Mouse (Mus musculus): ENCODE results near the gene Drap1. TPM values are rescaled to one million over a fixed set of nuclear protein-coding genes. Genes with fewer than 3 reads are reported as not detected.
"Not testable (repeated sequence)": the region's sequence is repeated elsewhere in the genome, so short reads cannot be mapped to it uniquely, and the experiment has no call there.

Gene Drap1
- polyA plus RNA-seq, 1 experiment from 2014 or later, result 294 TPM

GRCm38 (mm10) chr19:5402293-5402692 is 22.5 kb downstream of the Drap1 start, which contains the start of gene Tsga10ip:
Gene Tsga10ip (minus strand): TSS chr19:5402526.
- 70% methylated on average over 8 of the region's 8 CpGs for WGBS
- Histone ChIP-seq H3K9ac (replicated peaks; ENCODE audit: low read depth, low read length) (no peak within 1 kb of the TSS), H3K27ac (ENCODE audit: low read length) (no peak within 1 kb of the TSS), H3K36me3 (ENCODE audit: control insufficient read depth, insufficient read depth) (no peaks in the 10 kb centered on the region), H3K9me3 (ENCODE audit: control insufficient read depth, low read length) (no peaks in the 10 kb centered on the region), H3K4me3 (replicated peaks; ENCODE audit: low read length) (no peak within 1 kb of the TSS), H3K27me3 (replicated peaks; ENCODE audit: control insufficient read depth, insufficient read depth, low read length) (no peaks in the 10 kb centered on the region), H3K4me2 (ENCODE audit: low read length) (no peak within 1 kb of the TSS), H3K4me1 (replicated peaks; ENCODE audit: control insufficient read depth, insufficient read depth, low read length) (peaks cover 5% of the 10 kb centered on the region)
- no peak for ATAC-seq

- WGBS, result 65% methylated on average over 4 of the region's 4 CpGs
Measured at GRCm38 (mm10) chr19:5401073-5401472, 23.7 kb downstream of the Drap1 start.

GRCm38 (mm10) chr19:5395371-5395770 is 29.4 kb downstream of the Drap1 start:
- H3K9me3 ChIP-seq (ENCODE audit: control insufficient read depth, low read length), result no peaks in the 10 kb centered on the region
- no peaks in the 10 kb centered on the region for H3K36me3 ChIP-seq (ENCODE audit: control insufficient read depth, insufficient read depth)
- H3K27ac ChIP-seq (ENCODE audit: low read length), result no peak overlapping the region
- no peak overlapping the region for H3K9ac ChIP-seq (replicated peaks; ENCODE audit: low read depth, low read length)
- no peaks in the 10 kb centered on the region for H3K27me3 ChIP-seq (replicated peaks; ENCODE audit: control insufficient read depth, insufficient read depth, low read length)
- H3K4me3 ChIP-seq (replicated peaks; ENCODE audit: low read length), result no peak overlapping the region
- no peak for ATAC-seq
- 71% methylated on average over 4 of the region's 4 CpGs for WGBS
- no peak overlapping the region for H3K4me2 ChIP-seq (ENCODE audit: low read length)
- H3K4me1 ChIP-seq (replicated peaks; ENCODE audit: control insufficient read depth, insufficient read depth, low read length), result peaks cover 2% of the 10 kb centered on the region; the same call in 1 of the 2 replicates

More at GRCm38 (mm10) chr19:5401073-5401472, 23.7 kb downstream of the Drap1 start:
- H3K36me3 ChIP-seq (ENCODE audit: control insufficient read depth, insufficient read depth); ATAC-seq; H3K9ac ChIP-seq (replicated peaks; ENCODE audit: low read depth, low read length); H3K4me1 ChIP-seq (replicated peaks; ENCODE audit: control insufficient read depth, insufficient read depth, low read length); H3K4me3 ChIP-seq (replicated peaks; ENCODE audit: low read length); H3K4me2 ChIP-seq (ENCODE audit: low read length); H3K27ac ChIP-seq (ENCODE audit: low read length); H3K27me3 ChIP-seq (replicated peaks; ENCODE audit: control insufficient read depth, insufficient read depth, low read length); H3K9me3 ChIP-seq (ENCODE audit: control insufficient read depth, low read length): not testable (repeated sequence)

- WGBS, result 58% methylated on average over 10 of the region's 10 CpGs
Measured at GRCm38 (mm10) chr19:5394168-5394567, 30.6 kb downstream of the Drap1 start.

GRCm38 (mm10) chr19:5392892-5393291 is 31.9 kb downstream of the Drap1 start:
- H3K9ac ChIP-seq (replicated peaks; ENCODE audit: low read depth, low read length), result no peak overlapping the region
- H3K27ac ChIP-seq (ENCODE audit: low read length), result no peak overlapping the region
- 29% methylated on average over 4 of the region's 4 CpGs for WGBS
- no peaks in the 10 kb centered on the region for H3K27me3 ChIP-seq (replicated peaks; ENCODE audit: control insufficient read depth, insufficient read depth, low read length)
- no peak overlapping the region for H3K4me2 ChIP-seq (ENCODE audit: low read length)
- H3K9me3 ChIP-seq (ENCODE audit: control insufficient read depth, low read length), result no peaks in the 10 kb centered on the region
- H3K36me3 ChIP-seq (ENCODE audit: control insufficient read depth, insufficient read depth), result no peaks in the 10 kb centered on the region
- ATAC-seq, result no peak
- H3K4me1 ChIP-seq (replicated peaks; ENCODE audit: control insufficient read depth, insufficient read depth, low read length), result peaks cover 16% of the 10 kb centered on the region
- no peak overlapping the region for H3K4me3 ChIP-seq (replicated peaks; ENCODE audit: low read length)

More at GRCm38 (mm10) chr19:5394168-5394567, 30.6 kb downstream of the Drap1 start:
- H3K4me1 ChIP-seq (replicated peaks; ENCODE audit: control insufficient read depth, insufficient read depth, low read length), result peaks cover 14% of the 10 kb centered on the region
- H3K4me2 ChIP-seq (ENCODE audit: low read length), result no peak overlapping the region
- H3K9ac ChIP-seq (replicated peaks; ENCODE audit: low read depth, low read length), result no peak overlapping the region
- H3K36me3 ChIP-seq (ENCODE audit: control insufficient read depth, insufficient read depth), result no peaks in the 10 kb centered on the region
- no peak for ATAC-seq
- no peak overlapping the region for H3K4me3 ChIP-seq (replicated peaks; ENCODE audit: low read length)
- H3K9me3 ChIP-seq (ENCODE audit: control insufficient read depth, low read length), result no peaks in the 10 kb centered on the region
- H3K27ac ChIP-seq (ENCODE audit: low read length), result no peak overlapping the region
- H3K27me3 ChIP-seq (replicated peaks; ENCODE audit: control insufficient read depth, insufficient read depth, low read length), result no peaks in the 10 kb centered on the region

- Histone ChIP-seq H3K4me1 (replicated peaks; ENCODE audit: control insufficient read depth, insufficient read depth, low read length) (peaks cover 32% of the 10 kb centered on the region), H3K36me3 (ENCODE audit: control insufficient read depth, insufficient read depth) (no peaks in the 10 kb centered on the region), H3K27ac (ENCODE audit: low read length) (no peak overlapping the region), H3K4me3 (replicated peaks; ENCODE audit: low read length) (no peak overlapping the region), H3K4me2 (ENCODE audit: low read length) (no peak overlapping the region), H3K9ac (replicated peaks; ENCODE audit: low read depth, low read length) (no peak overlapping the region), H3K9me3 (ENCODE audit: control insufficient read depth, low read length) (no peaks in the 10 kb centered on the region), H3K27me3 (replicated peaks; ENCODE audit: control insufficient read depth, insufficient read depth, low read length) (no peaks in the 10 kb centered on the region)
- 88% methylated on average over 8 of the region's 8 CpGs for WGBS
- no peak for ATAC-seq
Measured at GRCm38 (mm10) chr19:5390416-5390815, 34.4 kb downstream of the Drap1 start.

GRCm38 (mm10) chr19:5389647-5390046 is 35.1 kb downstream of the Drap1 start:
- Histone ChIP-seq H3K36me3 (ENCODE audit: control insufficient read depth, insufficient read depth) (no peaks in the 10 kb centered on the region), H3K9ac (replicated peaks; ENCODE audit: low read depth, low read length) (no peak overlapping the region), H3K4me2 (ENCODE audit: low read length) (peak overlapping the region; percentile 65), H3K4me3 (replicated peaks; ENCODE audit: low read length) (peak overlapping the region; percentile 83), H3K9me3 (ENCODE audit: control insufficient read depth, low read length) (no peaks in the 10 kb centered on the region), H3K27me3 (replicated peaks; ENCODE audit: control insufficient read depth, insufficient read depth, low read length) (no peaks in the 10 kb centered on the region), H3K4me1 (replicated peaks; ENCODE audit: control insufficient read depth, insufficient read depth, low read length) (peaks cover 32% of the 10 kb centered on the region), H3K27ac (ENCODE audit: low read length) (no peak overlapping the region)
- WGBS, result 62% methylated on average over 12 of the region's 12 CpGs
- ATAC-seq, result no peak

- no peaks in the 10 kb centered on the region for H3K9me3 ChIP-seq (ENCODE audit: control insufficient read depth, low read length)
- H3K36me3 ChIP-seq (ENCODE audit: control insufficient read depth, insufficient read depth), result peaks cover 5% of the 10 kb centered on the region
- H3K4me1 ChIP-seq (replicated peaks; ENCODE audit: control insufficient read depth, insufficient read depth, low read length), result peaks cover 32% of the 10 kb centered on the region
- peak within 1 kb of the TSS; percentile 65 for H3K4me2 ChIP-seq (ENCODE audit: low read length)
- H3K9ac ChIP-seq (replicated peaks; ENCODE audit: low read depth, low read length), result peak within 1 kb of the TSS; percentile 79
- ATAC-seq, result peak; percentile 97
- 2% methylated on average over 43 of the region's 43 CpGs for WGBS
- H3K27ac ChIP-seq (ENCODE audit: low read length), result peak within 1 kb of the TSS; percentile 75
- H3K4me3 ChIP-seq (replicated peaks; ENCODE audit: low read length), result peak within 1 kb of the TSS; percentile 83
- no peaks in the 10 kb centered on the region for H3K27me3 ChIP-seq (replicated peaks; ENCODE audit: control insufficient read depth, insufficient read depth, low read length)
Measured at GRCm38 (mm10) chr19:5388588-5389242, 36.1 kb downstream of the Drap1 start, which contains the start of gene Sart1. Gene Sart1 (minus strand): TSS chr19:5388703.

GRCm38 (mm10) chr19:5388011-5388441 is 36.8 kb downstream of the Drap1 start:
- H3K27me3 ChIP-seq (replicated peaks; ENCODE audit: control insufficient read depth, insufficient read depth, low read length), result no peaks in the 10 kb centered on the region
- WGBS, result under 1% methylated on average over 36 of the region's 43 CpGs
- peak overlapping the region; percentile 75 for H3K27ac ChIP-seq (ENCODE audit: low read length)
- H3K4me3 ChIP-seq (replicated peaks; ENCODE audit: low read length), result peak overlapping the region; percentile 83
- peaks cover 12% of the 10 kb centered on the region for H3K36me3 ChIP-seq (ENCODE audit: control insufficient read depth, insufficient read depth)
- peaks cover 32% of the 10 kb centered on the region for H3K4me1 ChIP-seq (replicated peaks; ENCODE audit: control insufficient read depth, insufficient read depth, low read length)
- peak overlapping the region; percentile 61 for H3K4me2 ChIP-seq (ENCODE audit: low read length)
- H3K9me3 ChIP-seq (ENCODE audit: control insufficient read depth, low read length), result no peaks in the 10 kb centered on the region
- ATAC-seq, result peak; percentile 24; the same call in 1 of the 2 replicates
- peak overlapping the region; percentile 79 for H3K9ac ChIP-seq (replicated peaks; ENCODE audit: low read depth, low read length)

Measured in forebrain, embryonic 16.5 days (tissue).